Mouse (Mus musculus): ENCODE measurements around the gene Gm49320.

Gm49320 gene

GRCm38 (mm10) chr8:4238434-4239192, at the start of gene Gm49320, which contains the start of gene Map2k7:
Gm49320 (plus strand) TSS chr8:4238865.
Map2k7 (plus strand) TSS chr8:4238740.
- in situ Hi-C loops (cut with MboI, MseI): loop anchor here in 1 of 2 experiments (10.0 kb wide), 1 partner anchor 604 kb away; the partner anchor contains the start of gene Stxbp2

GRCm38 (mm10) chr8:4189031-4189722, 49.5 kb upstream of the Gm49320 start:
- in situ Hi-C loops (cut with MboI, MseI): no loop called here

- in situ Hi-C loops (cut with MboI, MseI): no loop called here
These were observed 46.4 kb upstream of the Gm49320 start for GRCm38 (mm10) chr8:4192305-4192704.

- in situ Hi-C loops (cut with MboI, MseI): no loop called here
These were observed 45.7 kb upstream of the Gm49320 start for GRCm38 (mm10) chr8:4192807-4193587.

GRCm38 (mm10) chr8:4193588-4193894, 45.1 kb upstream of the Gm49320 start:
- in situ Hi-C loops (cut with MboI, MseI): no loop called here

- in situ Hi-C loops (cut with MboI, MseI): no loop called here
These were observed 37.3 kb upstream of the Gm49320 start for GRCm38 (mm10) chr8:4201321-4201720.

- in situ Hi-C loops (cut with MboI, MseI): no loop called here
These were observed 33.2 kb upstream of the Gm49320 start for GRCm38 (mm10) chr8:4205246-4206123.

- in situ Hi-C loops (cut with MboI, MseI): no loop called here
These were observed 32.3 kb upstream of the Gm49320 start for GRCm38 (mm10) chr8:4206182-4207015.

GRCm38 (mm10) chr8:4207016-4207350, 31.7 kb upstream of the Gm49320 start:
- in situ Hi-C loops (cut with MboI, MseI): no loop called here

- in situ Hi-C loops (cut with MboI, MseI): no loop called here
These were observed 27.6 kb upstream of the Gm49320 start for GRCm38 (mm10) chr8:4211097-4211496.

GRCm38 (mm10) chr8:4212809-4213209, 25.9 kb upstream of the Gm49320 start:
- in situ Hi-C loops (cut with MboI, MseI): no loop called here

GRCm38 (mm10) chr8:4213210-4214005, 25.3 kb upstream of the Gm49320 start:
- in situ Hi-C loops (cut with MboI, MseI): no loop called here

GRCm38 (mm10) chr8:4214006-4214980, 24.4 kb upstream of the Gm49320 start:
- in situ Hi-C loops (cut with MboI, MseI): no loop called here

- in situ Hi-C loops (cut with MboI, MseI): no loop called here
These were observed 22.4 kb upstream of the Gm49320 start for GRCm38 (mm10) chr8:4216296-4216695.

GRCm38 (mm10) chr8:4216791-4217621, 21.7 kb upstream of the Gm49320 start, which contains the start of gene Prr36:
Prr36 (minus strand) TSS chr8:4217459.
- in situ Hi-C loops (cut with MboI, MseI): no loop called here

GRCm38 (mm10) chr8:4219617-4220016, 19.0 kb upstream of the Gm49320 start:
- in situ Hi-C loops (cut with MboI, MseI): no loop called here

GRCm38 (mm10) chr8:4222059-4222458, 16.6 kb upstream of the Gm49320 start:
- in situ Hi-C loops (cut with MboI, MseI): no loop called here

Measured in T-helper 17 cell (primary cell).